Mouse (Mus musculus): ENCODE data around the gene Gse1.

The Gse1 gene

DNA sequence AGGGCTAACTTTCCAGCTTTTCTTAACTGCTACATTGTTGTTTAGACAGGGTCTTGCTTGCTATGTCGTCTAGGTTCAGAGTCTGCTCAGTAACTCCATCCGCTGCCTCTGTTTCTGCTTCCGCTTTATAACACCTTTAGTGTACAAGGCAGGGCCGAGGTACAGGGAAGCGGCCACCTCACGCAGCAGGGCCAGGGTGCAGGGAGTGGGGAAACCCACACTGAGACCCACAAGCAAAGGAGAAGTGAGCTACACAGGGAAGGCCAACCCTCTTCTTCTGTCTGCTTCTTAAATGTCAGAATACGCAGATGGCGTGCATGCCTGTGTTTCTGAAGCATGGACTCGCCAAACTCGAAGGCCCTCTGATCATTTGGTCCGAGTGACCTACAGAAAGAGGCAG is 250.5 kb downstream of the Gse1 start:
- no peak for DNase-seq (ENCODE audit: low read depth, low spot score)

DNA sequence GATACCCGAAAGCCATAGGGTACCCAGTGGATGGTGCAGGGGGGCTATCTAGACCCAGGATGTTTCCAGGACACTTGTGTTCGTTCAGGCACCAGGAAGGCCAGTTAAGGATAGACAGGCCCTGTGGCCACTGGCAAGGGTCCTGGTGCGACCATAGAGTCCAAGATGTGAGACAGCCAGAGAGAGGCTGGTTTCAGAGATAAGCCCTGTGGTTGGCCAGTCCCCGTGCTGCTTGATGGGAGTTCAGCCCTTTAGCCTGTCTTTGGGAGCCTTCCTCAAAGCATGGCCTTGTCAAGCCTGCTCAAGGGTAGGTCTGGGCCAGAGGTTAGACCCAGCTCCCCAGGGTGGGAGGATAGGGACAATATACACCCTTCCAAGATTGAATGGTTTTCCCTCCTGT is 251.4 kb downstream of the Gse1 start:
- DNase-seq (ENCODE audit: low read depth, low spot score): no peak

DNA sequence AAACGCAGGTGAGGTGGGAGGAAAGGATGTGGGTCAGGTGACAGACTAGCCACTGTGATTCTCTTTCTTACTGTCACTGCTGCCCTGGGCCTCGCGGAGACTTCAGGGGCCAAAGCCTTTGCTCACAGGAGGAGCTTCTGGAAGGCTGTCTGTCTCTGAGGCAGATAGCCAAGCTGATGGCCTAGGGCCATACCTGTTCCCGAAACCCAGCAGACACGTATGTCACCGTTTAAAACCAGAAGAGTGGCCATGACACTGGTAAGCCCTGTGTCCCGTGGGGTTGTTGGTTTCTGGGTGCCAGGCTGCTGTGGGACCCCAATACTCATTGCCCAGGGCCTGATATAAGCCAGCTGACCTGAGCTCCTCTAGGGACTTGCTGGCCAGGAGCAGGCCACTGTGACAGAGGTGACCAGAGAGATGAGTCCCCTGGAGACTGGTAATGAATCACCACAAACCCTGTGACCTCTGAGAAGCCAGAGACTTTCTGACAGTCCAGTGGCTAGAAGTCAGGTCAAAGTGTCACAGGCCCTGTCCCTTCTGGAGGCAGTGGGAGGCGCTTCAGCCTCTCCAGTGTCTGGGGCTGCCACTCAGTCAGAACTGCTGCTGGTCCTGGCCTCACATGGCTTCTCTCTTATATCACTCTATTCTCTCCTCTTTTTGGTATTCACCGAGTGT is 253.9 kb downstream of the Gse1 start:
- no peak for DNase-seq (ENCODE audit: low read depth, low spot score)

DNA sequence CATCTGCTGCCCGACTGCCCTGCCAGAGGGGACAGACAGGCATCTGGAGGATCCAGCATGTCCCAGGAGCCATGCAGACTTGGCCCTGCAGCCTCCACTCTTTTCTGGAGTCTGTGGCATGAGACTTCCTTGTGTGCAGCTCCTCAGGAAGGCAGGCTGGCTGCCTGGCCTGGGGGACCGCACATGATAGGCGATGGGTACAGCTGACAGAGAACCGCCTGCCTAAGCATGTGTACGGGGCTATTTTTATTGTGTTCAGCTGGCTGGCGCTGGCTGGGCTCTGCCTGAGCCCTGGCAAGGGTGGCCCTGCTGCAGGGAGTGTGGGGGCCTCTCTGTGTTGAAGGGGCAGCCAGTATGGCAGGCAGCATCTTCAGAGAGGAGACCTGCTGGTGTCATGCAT is 256.2 kb downstream of the Gse1 start:
- DNase-seq (ENCODE audit: low read depth, low spot score): peak; percentile 78

DNA sequence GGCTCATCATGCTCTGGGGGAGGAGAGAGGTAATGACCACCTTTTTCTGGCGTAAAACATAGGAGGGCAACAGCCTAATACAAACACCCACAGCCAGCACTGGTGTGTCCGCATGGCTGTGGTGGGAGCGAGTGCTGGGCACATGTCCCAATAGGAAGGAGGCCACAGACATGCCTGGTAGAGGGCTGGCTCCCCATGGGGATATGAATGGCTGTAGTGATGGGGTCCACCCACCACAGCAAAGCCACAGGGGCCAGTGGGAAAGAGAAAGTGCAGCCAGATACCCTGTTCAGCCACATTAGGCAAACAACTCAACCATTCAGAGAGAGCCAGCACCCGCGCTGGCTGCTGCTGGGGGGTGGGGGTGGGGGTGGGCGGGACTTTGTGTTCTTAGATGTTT is 256.9 kb downstream of the Gse1 start:
- no peak for DNase-seq (ENCODE audit: low read depth, low spot score)

DNA sequence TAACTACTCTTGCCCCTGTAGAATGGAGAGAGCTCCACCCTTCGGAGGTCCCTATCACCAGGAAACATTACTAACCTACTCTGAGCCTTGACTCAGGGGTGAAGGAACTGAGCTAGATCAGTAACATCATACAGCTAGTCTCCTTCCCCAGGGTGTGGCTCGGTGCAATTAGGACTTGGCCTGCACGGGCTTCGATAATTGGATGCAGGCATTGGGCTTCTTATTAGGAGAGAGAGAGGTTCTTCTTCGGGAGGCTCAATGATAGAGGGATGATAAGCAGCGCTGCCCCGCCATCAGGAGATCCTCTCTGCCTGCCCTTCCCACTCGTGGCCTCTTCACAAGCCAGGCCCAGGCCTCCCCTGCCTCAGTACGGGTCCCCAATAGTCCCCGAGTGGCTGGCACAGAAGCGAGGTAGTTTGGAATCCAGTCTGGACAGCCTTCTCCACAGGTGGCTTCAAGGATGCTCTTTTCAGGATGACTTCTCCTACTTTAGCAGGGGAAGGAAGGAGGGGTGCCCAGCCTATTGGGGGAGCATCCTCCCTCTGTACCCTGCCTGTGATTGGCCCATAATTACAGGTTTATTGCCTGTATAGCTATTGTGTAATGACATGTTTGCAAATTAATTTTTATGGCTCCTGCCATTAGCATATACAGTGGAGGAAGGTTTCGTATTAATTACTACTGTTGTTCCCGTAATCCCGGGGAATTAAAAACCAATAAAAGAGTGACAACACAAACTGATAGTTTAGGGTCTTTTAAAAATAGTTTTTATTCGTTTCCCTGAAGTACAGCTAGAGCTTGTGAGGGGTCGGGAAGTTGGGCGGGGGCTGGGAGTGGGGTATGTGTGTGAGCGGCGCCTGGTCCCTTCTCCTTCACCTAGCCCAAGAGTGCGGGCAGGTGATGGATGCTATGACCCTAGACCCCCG is 257.6 kb downstream of the Gse1 start:
- DNase-seq (ENCODE audit: low read depth, low spot score): no peak

DNA sequence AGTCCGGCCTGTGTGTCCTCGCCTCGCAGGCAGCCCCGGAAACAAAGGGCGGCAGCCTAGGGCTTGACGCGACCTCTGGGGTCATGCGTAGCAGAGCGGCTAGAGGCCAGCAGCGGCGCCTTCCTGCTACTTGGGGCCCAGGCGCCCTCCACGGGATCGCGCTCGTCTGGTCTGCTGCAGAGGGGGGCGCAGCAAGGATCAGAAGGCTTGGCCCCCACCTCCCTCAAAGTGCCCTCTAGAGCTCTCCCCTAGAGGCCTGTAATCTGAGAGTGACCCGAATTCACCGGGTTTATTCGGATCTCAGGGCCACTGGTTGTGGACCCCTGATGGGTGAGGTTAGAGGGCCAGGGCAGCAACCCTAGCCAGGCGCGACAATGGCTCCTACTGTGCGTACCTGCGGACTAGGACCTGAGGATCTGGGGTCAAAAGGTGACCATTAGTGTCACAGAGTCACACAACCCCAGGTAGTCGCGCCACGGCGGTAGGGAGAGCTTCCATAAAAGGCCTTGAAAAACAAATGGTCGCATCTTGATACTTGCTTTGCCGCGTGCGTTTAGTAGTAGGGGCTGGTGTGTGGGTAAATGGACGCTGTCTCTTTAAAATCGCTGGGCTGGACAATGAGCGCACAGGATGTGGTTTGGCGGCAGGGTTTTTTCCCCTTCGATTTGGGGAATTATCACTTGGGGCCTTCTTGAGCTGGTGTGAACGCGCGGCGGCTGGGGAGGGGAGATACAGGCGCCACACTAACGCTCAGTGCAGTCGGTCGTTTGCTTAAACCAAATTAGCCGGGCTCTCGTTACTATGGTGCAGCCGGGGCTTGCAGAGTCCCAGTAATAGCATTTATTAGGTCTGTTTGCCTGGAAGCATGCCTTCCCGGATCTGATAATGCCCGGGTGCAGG is 258.5 kb downstream of the Gse1 start:
- peak; percentile 84 for DNase-seq (ENCODE audit: low read depth, low spot score)

DNA sequence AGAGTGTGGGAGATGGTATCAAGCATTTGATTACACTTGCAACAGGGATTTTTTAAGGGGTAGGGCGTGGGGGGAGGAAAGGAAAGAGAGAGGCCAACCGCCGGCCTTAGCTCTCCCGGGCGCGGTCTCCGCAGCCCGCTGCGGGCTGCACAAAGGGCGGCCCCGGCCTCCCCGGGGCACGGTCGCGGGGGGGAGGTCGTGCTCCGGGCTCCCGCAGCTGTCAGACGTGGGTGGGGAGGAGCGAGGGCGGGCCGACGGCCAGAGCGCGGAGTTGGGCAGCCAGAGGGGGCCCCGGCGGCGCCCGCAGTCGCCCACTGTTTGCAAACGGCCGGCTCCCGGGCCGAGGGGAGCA is 259.1 kb downstream of the Gse1 start:
- DNase-seq (ENCODE audit: low read depth, low spot score): no peak

DNA sequence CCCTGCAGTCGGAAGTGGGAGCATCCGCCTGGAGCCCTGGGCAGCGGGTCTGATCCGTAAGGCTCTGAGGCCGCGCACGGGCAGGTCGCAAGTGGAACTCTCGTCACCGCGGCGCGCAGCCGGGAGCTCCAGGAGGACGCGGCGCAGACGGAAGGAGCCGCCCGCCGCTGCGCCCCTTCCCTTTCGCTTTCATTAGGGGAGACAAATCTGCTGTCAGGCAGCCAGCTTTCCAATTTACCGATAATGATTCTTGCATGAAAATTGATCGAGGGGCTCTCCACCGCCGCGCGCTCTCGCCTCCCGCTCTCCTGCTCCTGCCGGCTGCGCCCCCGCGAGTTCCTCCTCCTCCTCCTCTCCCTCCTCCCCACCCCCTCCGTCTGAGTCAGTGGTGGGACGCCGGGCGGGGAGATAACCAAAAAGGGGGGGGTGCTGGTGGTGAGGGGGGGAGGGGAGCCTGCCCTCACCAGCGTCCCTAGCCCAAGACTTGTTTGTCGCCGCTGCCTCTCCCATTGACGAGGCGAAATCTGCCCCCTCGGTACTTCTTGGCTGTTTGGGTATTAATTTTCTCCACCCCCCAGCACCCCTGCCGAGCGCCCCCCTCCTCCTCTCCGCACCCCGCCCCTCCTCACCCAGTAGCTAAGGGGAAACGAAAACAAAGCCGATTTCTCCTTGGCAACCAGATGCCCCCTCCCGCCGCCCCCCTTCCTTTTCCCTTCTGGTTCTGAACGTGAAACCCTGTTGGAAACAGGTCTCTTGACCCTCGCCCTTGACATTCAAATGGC is 259.7 kb downstream of the Gse1 start:
- peak; percentile 83 for DNase-seq (ENCODE audit: low read depth, low spot score)

DNA sequence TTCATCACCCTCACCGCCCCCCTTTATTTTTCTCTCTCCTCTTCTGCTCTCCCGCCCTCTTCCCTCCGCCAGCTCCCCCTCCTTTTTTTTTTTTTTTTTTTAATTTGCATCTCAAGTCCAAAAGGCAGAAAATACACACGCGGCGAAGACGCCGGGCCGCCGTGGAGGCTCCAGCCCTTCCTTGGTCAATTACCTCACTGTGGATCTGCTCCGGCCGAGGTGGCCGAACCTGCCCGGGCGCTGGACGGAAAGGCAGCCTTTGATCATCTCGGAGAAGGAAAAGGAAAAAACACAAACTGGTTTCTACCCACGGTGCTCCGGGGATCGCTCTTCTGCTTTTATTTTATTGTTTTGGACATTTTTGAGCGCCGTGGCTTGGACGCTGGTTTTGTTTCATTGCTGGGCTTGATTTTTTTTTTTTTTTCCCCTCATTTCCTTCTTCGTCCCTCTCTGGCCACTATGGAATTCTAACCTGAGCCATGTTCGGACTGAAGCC is 260.4 kb downstream of the Gse1 start:
- peak; percentile 68 for DNase-seq (ENCODE audit: low read depth, low spot score)

DNA sequence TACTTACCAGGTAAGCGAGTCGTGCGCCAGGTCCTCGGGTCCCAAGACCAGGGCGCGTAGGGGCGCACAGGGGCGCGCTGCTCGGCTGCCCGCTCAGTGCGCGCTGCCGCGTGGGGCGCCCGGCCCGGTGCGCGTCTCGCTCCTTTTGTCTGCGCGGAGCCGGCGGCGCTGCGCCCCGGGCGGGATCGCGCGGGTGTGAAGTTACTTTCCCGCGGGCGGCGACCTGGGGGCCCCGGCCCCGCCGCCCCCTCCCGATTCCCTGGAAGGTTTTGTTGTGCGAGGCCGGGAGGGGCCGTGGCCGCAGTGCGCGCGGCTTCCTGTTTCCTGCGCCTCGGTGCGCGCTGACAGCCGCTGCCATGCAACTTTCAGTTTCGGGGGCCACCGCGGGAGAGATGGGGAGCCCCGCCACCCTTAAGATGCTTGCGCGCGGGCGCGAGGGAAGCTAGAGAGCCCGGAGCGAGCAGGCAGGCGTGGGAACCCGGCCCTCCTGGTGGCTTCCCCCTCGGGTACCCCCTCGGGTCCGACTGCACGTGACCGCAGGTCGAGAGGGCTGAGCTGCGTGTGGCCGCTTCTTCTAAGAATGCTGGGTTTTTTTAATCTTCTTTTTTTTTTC is 261.0 kb downstream of the Gse1 start:
- peak; percentile 64 for DNase-seq (ENCODE audit: low read depth, low spot score)

DNA sequence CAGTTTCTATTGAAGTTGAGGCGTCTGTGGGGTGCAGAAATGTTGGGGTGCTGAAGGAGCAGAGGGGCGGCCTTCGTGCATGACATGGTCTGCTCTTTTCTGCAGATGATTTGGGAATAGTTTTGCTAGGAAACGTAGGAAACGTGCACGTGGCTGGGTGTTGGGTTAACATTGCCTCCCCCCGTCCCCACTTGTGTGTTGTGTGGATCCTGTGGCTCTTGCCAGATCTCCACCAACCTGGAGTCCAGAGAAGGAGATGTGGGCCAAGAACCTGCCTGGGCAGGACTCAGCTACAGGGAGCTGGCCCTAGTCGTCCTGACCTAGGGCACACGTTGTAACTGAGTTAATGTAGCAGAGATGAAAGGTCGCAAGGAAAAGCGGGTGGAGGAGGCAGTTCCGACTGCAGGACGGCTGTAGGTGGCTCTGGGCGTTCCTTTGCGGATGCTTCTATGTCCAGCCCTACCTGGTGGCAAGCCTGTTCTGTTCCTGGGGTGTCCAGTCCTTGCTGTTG is 261.6 kb downstream of the Gse1 start:
- peak; percentile 72 for DNase-seq (ENCODE audit: low read depth, low spot score)

DNA sequence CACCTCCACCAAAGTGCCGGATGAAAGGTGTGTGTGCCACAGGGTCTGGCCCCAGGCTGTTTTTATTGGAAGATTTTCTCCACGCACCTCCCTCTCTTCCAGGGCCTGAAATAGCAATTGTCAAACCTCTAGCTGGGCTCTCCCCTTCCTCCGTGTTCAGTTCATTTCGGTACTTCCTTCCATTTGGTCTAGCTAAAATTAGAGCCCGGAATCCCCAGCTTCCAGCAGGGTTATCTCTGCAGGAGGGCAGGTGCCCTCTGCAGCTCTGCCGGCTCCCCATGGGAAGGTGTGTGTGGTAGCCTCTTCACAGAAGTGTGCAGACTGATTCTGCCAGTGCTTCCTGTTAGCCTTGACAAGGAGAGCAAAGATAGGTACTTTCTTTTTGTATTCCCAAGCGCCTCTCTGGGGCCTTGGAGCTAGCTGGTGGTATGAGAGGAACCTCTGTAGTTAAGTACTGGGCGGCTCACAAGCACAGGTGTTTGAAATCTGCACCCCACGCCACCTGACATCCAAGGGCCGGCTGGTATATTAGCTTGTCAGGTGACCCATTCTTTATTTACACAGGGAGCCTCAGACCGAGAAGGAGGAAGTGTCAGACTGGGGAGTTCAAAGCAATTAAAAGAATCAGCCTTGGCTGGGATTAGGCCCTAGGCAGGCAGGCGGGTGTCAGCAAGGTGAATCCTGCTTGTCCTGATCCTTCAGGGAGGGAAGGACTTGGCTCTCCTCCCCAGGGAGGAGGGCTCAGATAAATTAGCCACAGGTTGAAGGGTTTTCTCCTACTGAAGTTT is 262.3 kb downstream of the Gse1 start:
- DNase-seq (ENCODE audit: low read depth, low spot score): peak; percentile 57

DNA sequence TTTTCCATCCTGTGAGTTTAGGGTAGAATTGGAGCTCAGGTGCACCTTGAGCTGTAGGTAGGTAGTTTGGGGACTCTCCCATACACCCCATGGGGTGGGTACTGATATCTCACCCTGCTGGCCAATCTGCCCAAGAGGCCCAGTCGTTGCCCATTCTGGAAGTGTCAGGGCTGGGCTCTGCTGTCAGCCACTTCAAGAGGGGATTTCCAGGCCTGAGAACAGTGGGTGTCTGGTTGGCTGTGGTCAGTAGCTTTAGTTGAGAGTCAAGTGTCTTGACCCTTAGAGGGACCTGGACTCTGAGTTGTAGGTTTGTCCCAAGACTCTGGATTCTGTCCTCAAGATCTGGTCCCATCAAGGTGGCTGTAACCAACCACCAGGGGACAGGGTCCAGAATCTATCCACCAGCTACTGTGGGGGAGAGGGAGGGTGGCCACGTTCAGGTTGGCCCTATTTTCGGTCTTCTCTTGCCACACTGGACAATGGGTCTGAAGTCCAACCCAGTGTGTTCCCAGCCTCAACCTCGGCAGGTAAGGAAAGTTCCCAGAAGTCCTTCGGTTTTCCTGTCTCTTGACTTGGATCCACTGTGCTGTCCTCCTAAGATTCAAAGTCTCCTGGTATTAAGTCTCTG is 263.0 kb downstream of the Gse1 start:
- no peak for DNase-seq (ENCODE audit: low read depth, low spot score)

DNA sequence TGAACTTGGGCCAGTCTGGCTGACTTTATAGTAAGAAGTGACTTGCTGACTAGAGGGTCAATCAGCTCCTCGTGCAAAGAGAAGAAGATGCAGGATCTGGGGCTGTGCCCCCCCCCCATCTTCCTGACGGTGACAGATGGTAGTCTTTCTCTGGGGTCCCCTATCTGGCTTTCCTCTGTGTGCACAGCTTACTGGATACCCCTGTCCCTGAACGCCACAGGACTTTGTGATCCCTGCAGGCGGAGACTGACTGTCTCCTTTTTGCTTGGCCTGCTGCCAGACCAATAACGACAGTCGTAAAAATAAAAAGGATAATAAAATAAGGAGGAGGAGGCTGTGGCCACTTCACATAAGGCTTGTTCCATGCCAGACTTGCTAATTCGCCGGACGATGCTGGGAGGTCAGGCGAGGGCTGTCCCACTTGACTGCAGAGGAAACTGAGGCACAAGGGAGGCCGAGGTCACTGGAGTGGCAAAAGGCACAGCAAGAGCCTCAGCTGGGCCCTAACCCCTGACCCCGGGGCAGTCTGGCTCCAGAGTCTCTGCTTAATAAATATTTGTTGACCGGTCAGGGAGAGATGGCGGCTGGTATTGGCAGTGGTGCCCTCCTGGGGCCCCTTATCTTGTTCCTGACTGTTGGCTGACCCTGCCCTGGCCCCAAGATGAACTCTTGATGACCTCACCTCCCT is 264.1 kb downstream of the Gse1 start:
- no peak for DNase-seq (ENCODE audit: low read depth, low spot score)

DNA sequence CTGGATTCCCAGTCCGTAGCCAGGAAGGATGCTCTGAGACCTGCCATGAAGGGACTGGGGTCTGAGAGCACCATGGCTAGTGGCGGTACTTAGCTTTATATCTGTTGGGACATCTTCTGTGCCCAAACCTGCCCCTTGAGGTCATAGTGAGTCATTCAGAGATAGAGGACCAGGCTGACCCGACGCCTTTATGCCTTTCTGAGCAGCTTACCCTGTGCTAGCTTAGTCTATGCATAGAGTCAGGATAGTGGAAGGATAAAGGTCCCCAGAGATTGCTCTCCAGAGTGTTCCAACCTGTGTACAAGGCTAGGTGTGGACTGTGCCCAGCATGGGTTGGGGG is 264.6 kb downstream of the Gse1 start:
- DNase-seq (ENCODE audit: low read depth, low spot score): no peak

DNA sequence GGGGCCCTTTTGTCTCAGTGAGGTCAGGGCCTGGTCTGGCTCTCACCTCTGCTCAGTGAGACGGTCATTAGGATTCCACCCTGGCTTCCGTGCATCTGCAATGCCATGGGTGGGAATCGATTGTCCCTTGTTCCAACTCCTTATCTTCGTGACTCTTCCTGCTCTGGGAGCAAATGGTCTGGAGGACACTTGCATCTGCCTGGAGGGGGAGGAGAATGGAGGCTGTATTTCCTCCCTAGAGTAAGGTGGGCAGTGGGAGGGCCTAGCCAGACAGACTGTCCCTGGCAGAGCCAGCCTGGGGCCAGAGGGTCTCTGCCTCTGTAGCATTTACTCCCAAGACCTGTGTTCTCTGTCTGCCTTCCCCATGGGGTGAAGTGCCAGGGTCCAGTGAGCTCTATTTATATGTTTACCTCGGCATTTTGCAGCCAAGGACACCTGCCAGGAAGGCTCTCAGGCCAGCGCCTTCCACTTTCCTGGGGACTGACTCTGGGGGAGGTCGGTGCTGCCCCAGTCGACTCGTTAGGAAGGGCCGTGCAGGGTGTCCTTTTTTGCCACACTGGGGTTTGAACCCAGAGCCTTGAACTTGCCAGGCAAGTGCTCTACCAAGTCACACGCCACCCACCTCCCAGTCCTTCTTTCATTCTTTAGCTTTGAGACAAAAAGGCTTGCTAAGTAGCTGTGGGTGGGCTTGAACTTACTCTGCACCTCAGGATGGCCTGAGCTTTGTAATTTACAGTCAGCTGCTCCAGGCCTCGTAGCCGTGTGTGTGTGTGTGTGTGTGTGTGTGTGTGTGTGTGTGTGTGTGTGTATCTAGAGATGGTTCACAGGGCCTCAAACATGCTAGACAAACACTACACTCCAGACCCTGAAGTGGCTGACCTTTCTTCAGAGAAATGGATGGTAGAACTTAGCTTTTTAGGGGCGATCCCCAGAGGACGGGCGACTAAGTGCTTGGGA is 265.5 kb downstream of the Gse1 start:
- DNase-seq (ENCODE audit: low read depth, low spot score): no peak

DNA sequence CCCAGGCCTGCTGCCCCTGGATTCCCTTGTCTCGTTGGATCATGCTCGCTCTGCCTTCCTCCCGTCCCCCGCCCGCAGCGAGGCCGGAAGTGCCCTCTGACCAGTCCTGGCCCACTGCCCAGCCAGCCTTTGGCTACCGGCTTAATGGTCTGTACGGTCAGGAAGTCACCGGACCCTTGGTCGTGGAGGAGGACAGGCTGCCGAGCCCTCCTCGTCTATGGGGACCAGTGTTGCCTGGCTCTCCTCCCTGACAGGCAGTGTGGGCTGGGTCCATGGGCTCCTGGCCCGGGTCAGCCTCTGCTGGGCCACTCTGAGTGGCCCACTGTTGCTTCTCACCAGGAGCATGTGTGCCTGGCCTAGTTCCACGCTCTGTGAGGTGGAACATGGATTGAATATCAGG is 266.6 kb downstream of the Gse1 start:
- DNase-seq (ENCODE audit: low read depth, low spot score): peak; percentile 61
